Comparison of ENCODE assay signal across 19 mouse cellular contexts in the genomic region with DNA sequence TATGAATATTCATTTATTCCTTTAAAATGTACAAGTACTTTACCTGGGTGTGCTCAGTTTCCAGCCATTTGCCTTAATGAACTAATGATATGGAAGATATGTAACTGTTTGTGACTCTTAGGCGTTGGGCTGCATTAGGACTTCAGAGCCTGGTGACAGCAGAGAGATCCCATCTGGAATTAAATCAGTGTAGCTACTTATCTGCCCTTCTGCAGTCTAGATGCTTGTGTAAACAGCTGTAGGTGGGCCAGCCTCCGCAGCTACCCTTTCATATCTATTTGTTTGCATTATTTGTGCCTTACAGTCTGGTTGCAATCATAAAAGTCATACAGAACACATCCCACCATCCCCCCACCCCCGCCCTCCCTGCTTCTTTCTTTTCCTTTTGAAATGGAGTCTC.
"Had no signal": no experiment of that assay in that cellular context is flagged by ENCODE, and none has a peak within 500 bp of the region (broad histone marks: within the 10 kb centered on the region; RNA-seq: fewer than 3 reads in every experiment).

No protein-coding gene starts in this region.

- H3K4me3 ChIP-seq: left cerebral cortex, adult 2 months; liver, embryonic 13.5 days; myocyte; neural tube, embryonic 13.5 days; stomach, embryonic 15.5 days had no signal

- DNase-seq: kidney, adult 18-20 months; kidney, adult 9 months; kidney, postnatal 25 days; layer of hippocampus, postnatal 36 days; liver, embryonic 13.5 days; lung, postnatal 10 days; lung, postnatal 36 days; midbrain, embryonic 14.5 days; retina, postnatal 1 day; right cerebral cortex, postnatal 25 days; spleen, adult 18-20 months; thymus, postnatal 25 days had no signal

- H3K36me3 ChIP-seq: liver, embryonic 13.5 days; neural tube, embryonic 13.5 days; stomach, embryonic 15.5 days had no signal

- ATAC-seq: intestine, embryonic 16.5 days had no signal

- H3K9me3 ChIP-seq: liver, embryonic 13.5 days; neural tube, embryonic 13.5 days; stomach, embryonic 15.5 days had no signal

- H3K4me2 ChIP-seq: liver, embryonic 13.5 days; midbrain, embryonic 11.5 days; neural tube, embryonic 13.5 days; stomach, embryonic 15.5 days had no signal

- H3K27ac ChIP-seq: kidney, postnatal 0 days; left cerebral cortex, adult 2 months; liver, embryonic 13.5 days; neural tube, embryonic 13.5 days; stomach, embryonic 15.5 days had no signal

- H3K27me3 ChIP-seq: liver, embryonic 13.5 days; neural tube, embryonic 13.5 days; stomach, embryonic 15.5 days had no signal

- H3K9ac ChIP-seq: liver, embryonic 13.5 days; neural tube, embryonic 13.5 days; stomach, embryonic 15.5 days had no signal
